Mouse (Mus musculus) liver, postnatal 0 days (tissue): Measurements from ENCODE around the gene Nup210l.

Experiments used
- CTCF ChIP-seq: sonication (generic); IDR thresholded peaks from 2 replicates; pipeline ENCODE4 v1.5.1; 2016; ENCODE audit warnings: antibody characterized with exemption, low read depth
- EP300 ChIP-seq: IDR thresholded peaks from 2 replicates; pipeline ENCODE4 v1.6.1; 2016; ENCODE audit warnings: antibody characterized with exemption, low read depth, mild to moderate bottlenecking

GRCm38 (mm10) chr3:90102239-90102638 is 1.7 kb upstream of the Nup210l start:
- TF ChIP-seq CTCF, result no peak
- TF ChIP-seq EP300, result no peak
